Mouse (Mus musculus): ENCODE measurements around the gene Nxnl1. TPM values are rescaled to one million over a fixed set of nuclear protein-coding genes. Genes with fewer than 3 reads are reported as not detected.

The Nxnl1 gene
- total and polyA plus RNA-seq, 3 experiments = 0.04 TPM; not detected in 2

- H3K9ac ChIP-seq (ENCODE audit: insufficient read depth, low read depth) = no peak overlapping the region; the same call in 1 of the 2 replicates
- H3K4me2 ChIP-seq (ENCODE audit: insufficient read depth, low read depth, poor library complexity, severe bottlenecking) = peak overlapping the region; percentile 40
- H3K27me3 ChIP-seq (replicated peaks) = no peaks in the 10 kb centered on the region
- dilution Hi-C loops (cut with MboI; ENCODE audit: extremely low pct_ligation_motif_present, extremely low pct_unique_long_range_greater_than_20kb, low sequenced_read_pairs) (no loop called here), in situ Hi-C loops (cut with MboI; ENCODE audit: low pct_ligation_motif_present, low pct_unique_long_range_greater_than_20kb, low sequenced_read_pairs) (no loop called here)
- peak overlapping the region; percentile 98 for H3K27ac ChIP-seq (ENCODE audit: insufficient read depth, low read depth)
- no peaks in the 10 kb centered on the region for H3K9me3 ChIP-seq (replicated peaks; ENCODE audit: low read length)
- H3K36me3 ChIP-seq (replicated peaks in 1 of 2; ENCODE audit: control insufficient read depth in 1 of 2, insufficient read depth in 1 of 2, low read length in 1 of 2) = peaks cover 10 to 49% of the 10 kb centered on the region in 2 experiments
- H3K4me1 ChIP-seq (ENCODE audit: control insufficient read depth in 1 of 2, insufficient read depth in 2 of 2) = peaks cover 38 to 64% of the 10 kb centered on the region in 2 experiments
- TF ChIP-seq MAFK (IDR thresholded peaks at IDR 0.05; ENCODE audit: insufficient replicate concordance, low read length) = peak; percentile 69; the same call in 1 of the 2 replicates
- peak; percentile 69; the same call in 1 of the 2 replicates for TF ChIP-seq KAT2A (IDR thresholded peaks at IDR 0.05; ENCODE audit: insufficient replicate concordance, low read length)
- no peak for TF ChIP-seq JUND (conservative IDR thresholded peaks at IDR 0.05; ENCODE audit: low read depth, low read length)
- peak; percentile 98 for TF ChIP-seq ETS1 (conservative IDR thresholded peaks at IDR 0.05; ENCODE audit: low read depth, low read length)
- no peak for TF ChIP-seq ZC3H11A (IDR thresholded peaks at IDR 0.05; ENCODE audit: low read depth, low read length)
- no peak for TF ChIP-seq NELFE (IDR thresholded peaks at IDR 0.05; ENCODE audit: low read depth, low read length)
- no peak for TF ChIP-seq JUN (IDR thresholded peaks at IDR 0.05; ENCODE audit: insufficient read depth, low read depth, low read length)
- TF ChIP-seq USF2 (conservative IDR thresholded peaks at IDR 0.05; ENCODE audit: low read depth, low read length) = no peak
- peak; percentile 40; the same call in 1 of the 2 replicates for TF ChIP-seq POLR2A (IDR thresholded peaks at IDR 0.05; ENCODE audit: low read depth, low read length)
- 0 out of 2 replicates have a peak, but pooled peaks have one; percentile 37 for TF ChIP-seq NRF1 (IDR thresholded peaks at IDR 0.05; ENCODE audit: low read depth, low read length)
- TF ChIP-seq POLR2AphosphoS2 (IDR thresholded peaks at IDR 0.05; ENCODE audit: low read depth, low read length) = no peak
- no peak for TF ChIP-seq CTCF (conservative IDR thresholded peaks at IDR 0.05 in 1 of 2, IDR thresholded peaks at IDR 0.05 in 1 of 2; ENCODE audit: low read depth in 2 of 2, low read length in 2 of 2)
- no peak; the same call in 1 of the 2 replicates for TF ChIP-seq MXI1 (IDR thresholded peaks at IDR 0.05; ENCODE audit: low read depth, low read length)
- TF ChIP-seq MAZ (IDR thresholded peaks at IDR 0.05; ENCODE audit: low read depth, low read length) = peak; percentile 95
- peak; percentile 84 for TF ChIP-seq CHD2 (IDR thresholded peaks at IDR 0.05; ENCODE audit: low read length)
- peak; percentile 92 for TF ChIP-seq IRF4 (IDR thresholded peaks at IDR 0.05; ENCODE audit: low read depth, low read length)
- TF ChIP-seq SMC3 (IDR thresholded peaks at IDR 0.05; ENCODE audit: low read depth, low read length) = peak; percentile 12
- 0 out of 2 replicates have a peak, but pooled peaks have one; percentile 36 for TF ChIP-seq TBP (conservative IDR thresholded peaks at IDR 0.05; ENCODE audit: low read depth, low read length)
- no peak for TF ChIP-seq UBTF (IDR thresholded peaks at IDR 0.05; ENCODE audit: low read depth, low read length)
- TF ChIP-seq GABPA (IDR thresholded peaks at IDR 0.05; ENCODE audit: insufficient replicate concordance, low read depth, low read length) = no peak
- no peak for TF ChIP-seq E2F4 (IDR thresholded peaks at IDR 0.05; ENCODE audit: insufficient replicate concordance, low read depth, low read length)
- no peak for TF ChIP-seq ZMIZ1 (IDR thresholded peaks at IDR 0.05; ENCODE audit: low read depth, low read length)
- TF ChIP-seq PAX5 (IDR thresholded peaks at IDR 0.05; ENCODE audit: low read length) = no peak
- TF ChIP-seq USF1 (IDR thresholded peaks at IDR 0.05; ENCODE audit: low read depth, low read length) = no peak
- TF ChIP-seq MEF2A (IDR thresholded peaks at IDR 0.05; ENCODE audit: borderline replicate concordance, low read depth, low read length) = peak; percentile 92
- TF ChIP-seq RCOR1 (conservative IDR thresholded peaks at IDR 0.05; ENCODE audit: low read depth, low read length) = 0 out of 2 replicates have a peak, but pooled peaks have one; percentile 55
- peak; percentile 98 for TF ChIP-seq EP300 (IDR thresholded peaks at IDR 0.05; ENCODE audit: low read length)
- TF ChIP-seq MYC (IDR thresholded peaks at IDR 0.05; ENCODE audit: low read depth, low read length) = peak; percentile 75
- peak; percentile 95 for TF ChIP-seq BHLHE40 (IDR thresholded peaks at IDR 0.05; ENCODE audit: low read depth, low read length)
- TF ChIP-seq RAD21 (IDR thresholded peaks at IDR 0.05; ENCODE audit: low read depth, low read length) = no peak
- TF ChIP-seq ZNF384 (IDR thresholded peaks at IDR 0.05; ENCODE audit: low read depth, low read length) = peak; percentile 44
- TF ChIP-seq CHD1 (IDR thresholded peaks at IDR 0.05; ENCODE audit: low read depth, low read length) = no peak
- TF ChIP-seq ZKSCAN1 (IDR thresholded peaks at IDR 0.05; ENCODE audit: borderline replicate concordance, low read depth, low read length) = no peak
- TF ChIP-seq HCFC1 (IDR thresholded peaks at IDR 0.05; ENCODE audit: low read depth, low read length) = peak; percentile 32; the same call in 1 of the 2 replicates
- peak; percentile 68 for TF ChIP-seq SIN3A (IDR thresholded peaks at IDR 0.05; ENCODE audit: low read length)
- peak; percentile 63; the same call in 1 of the 2 replicates for TF ChIP-seq ELF1 (IDR thresholded peaks at IDR 0.05; ENCODE audit: low read depth, low read length)
- peak; percentile 70 for TF ChIP-seq MAX (IDR thresholded peaks at IDR 0.05; ENCODE audit: low read length)
- TF ChIP-seq TCF12 (IDR thresholded peaks at IDR 0.05; ENCODE audit: low read depth, low read length) = peak; percentile 99
- peaks cover 20% of the 10 kb centered on the region for H3K79me2 ChIP-seq (replicated peaks; ENCODE audit: control insufficient read depth, extremely low read depth, insufficient read depth, poor library complexity, severe bottlenecking)
- peak; percentile 95 for DNase-seq (ENCODE audit: extremely low read depth)
- H3K4me3 ChIP-seq (replicated peaks in 1 of 3; ENCODE audit: low read depth in 2 of 3, low read length in 2 of 3, poor library complexity in 1 of 3) = peak overlapping the region in 2 of 3 experiments; percentile 24 to 89
Measured at GRCm38 (mm10) chr8:71596798-71597197, 30.4 kb upstream of the Nxnl1 start.
